Mouse (Mus musculus) embryonic facial prominence, embryonic 15.5 days (tissue): Measurements from ENCODE around the gene Foxn1. TPM values are rescaled to one million over a fixed set of nuclear protein-coding genes. Genes with fewer than 3 reads are reported as not detected.

Source experiments
- ATAC-seq: fragments of 200-750 bp; cut with Nextera tagmentation; 2 replicates; pipeline ENCODE4 v1.8.0; 2017; ENCODE audit warnings: low read depth, moderate TSS enrichment; ENCODE audit not compliant: insufficient number of reproducible peaks, low FRiP score, low TSS enrichment
- H3K27ac ChIP-seq: fragments of 300-500 bp; sonication (generic); replicated peaks from 2 replicates; pipeline ENCODE4 v1.5.1; 2015; ENCODE audit warnings: mild to moderate bottlenecking, inconsistent platforms
- H3K27me3 ChIP-seq: fragments of 300-500 bp; sonication (generic); 2 replicates; pipeline ENCODE4 v1.6.1; 2015; ENCODE audit warnings: inconsistent platforms
- H3K36me3 ChIP-seq: fragments of 300-500 bp; sonication (generic); 2 replicates; pipeline ENCODE4 v1.6.1; 2015; ENCODE audit warnings: mild to moderate bottlenecking, inconsistent platforms
- H3K4me1 ChIP-seq: fragments of 300-500 bp; sonication (generic); 2 replicates; pipeline ENCODE4 v1.6.1; 2015; ENCODE audit warnings: inconsistent platforms
- H3K4me2 ChIP-seq: fragments of 300-500 bp; sonication (generic); replicated peaks from 2 replicates; pipeline ENCODE4 v1.6.1; 2015; ENCODE audit warnings: mild to moderate bottlenecking, inconsistent platforms
- H3K4me3 ChIP-seq: fragments of 300-500 bp; sonication (generic); replicated peaks from 2 replicates; pipeline ENCODE4 v1.5.1; 2015; ENCODE audit warnings: mild to moderate bottlenecking, inconsistent platforms
- H3K9ac ChIP-seq: fragments of 300-500 bp; sonication (generic); 2 replicates; pipeline ENCODE4 v1.6.1; 2015; ENCODE audit warnings: inconsistent platforms
- H3K9me3 ChIP-seq: fragments of 300-500 bp; sonication (generic); replicated peaks from 2 replicates; pipeline ENCODE4 v1.6.1; 2016; ENCODE audit warnings: inconsistent platforms
- WGBS: fragments of 180-500 bp; shearing (Covaris S2); methylation state at CpG from one replicate; pipeline ENCODE4 v1.1.7; 2015; 5-methylcytosine and 5-hydroxymethylcytosine counted together
- polyA plus RNA-seq: library from polyadenylated mRNA; unstranded; fragments of >200 nt; fragmentation: Nextera tagmentation; extraction: Ambion mirVana; gene quantifications from 2 replicates; pipeline ENCODE4 v1.2.1, GENCODE M21; 2015

Gene Foxn1
- polyA plus RNA-seq, 1 experiment from 2014 or later: 4.2 TPM

DNA sequence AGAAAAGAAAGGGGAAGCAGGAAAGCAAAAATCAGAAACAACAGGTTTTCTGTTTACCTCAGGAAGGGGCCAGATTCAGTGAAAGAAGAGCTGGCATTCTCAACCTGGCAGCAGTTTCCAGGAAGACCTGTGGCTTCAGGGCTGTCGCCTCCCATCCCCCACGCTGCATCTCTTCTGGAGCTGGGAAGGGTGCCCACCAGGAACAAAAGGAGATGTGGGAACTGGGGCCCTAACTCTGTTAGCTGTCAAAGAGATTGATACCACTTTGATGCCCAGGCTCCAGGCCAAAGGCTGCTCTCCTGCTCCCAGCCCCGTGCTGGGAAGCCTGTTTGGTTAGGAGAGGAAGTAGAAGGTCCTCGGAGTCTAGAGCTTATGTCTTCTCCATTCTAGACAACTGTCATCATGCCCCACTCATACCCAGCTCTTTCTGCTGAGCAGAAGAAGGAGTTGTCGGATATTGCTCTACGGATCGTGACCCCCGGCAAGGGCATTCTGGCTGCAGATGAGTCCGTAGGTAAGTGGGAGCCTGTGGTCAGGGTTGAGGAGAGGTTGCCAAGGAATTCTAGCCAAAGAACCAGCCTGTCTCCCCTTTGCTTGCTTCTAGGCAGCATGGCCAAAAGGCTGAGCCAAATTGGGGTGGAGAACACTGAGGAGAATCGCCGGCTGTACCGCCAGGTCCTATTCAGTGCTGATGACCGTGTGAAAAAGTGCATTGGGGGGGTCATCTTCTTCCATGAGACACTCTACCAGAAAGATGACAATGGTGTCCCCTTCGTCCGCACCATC lies 62.2 kb downstream of the Foxn1 start:
- 89% methylated on average over 15 of the region's 15 CpGs for WGBS
- no peaks in the 10 kb centered on the region for H3K9me3 ChIP-seq
- H3K27ac ChIP-seq: no peak overlapping the region
- H3K36me3 ChIP-seq: peaks cover 23% of the 10 kb centered on the region
- H3K4me2 ChIP-seq: no peak overlapping the region
- ATAC-seq: no peak
- peaks cover 27% of the 10 kb centered on the region for H3K4me1 ChIP-seq
- no peak overlapping the region for H3K4me3 ChIP-seq
- no peak overlapping the region for H3K9ac ChIP-seq
- H3K27me3 ChIP-seq: no peaks in the 10 kb centered on the region

DNA sequence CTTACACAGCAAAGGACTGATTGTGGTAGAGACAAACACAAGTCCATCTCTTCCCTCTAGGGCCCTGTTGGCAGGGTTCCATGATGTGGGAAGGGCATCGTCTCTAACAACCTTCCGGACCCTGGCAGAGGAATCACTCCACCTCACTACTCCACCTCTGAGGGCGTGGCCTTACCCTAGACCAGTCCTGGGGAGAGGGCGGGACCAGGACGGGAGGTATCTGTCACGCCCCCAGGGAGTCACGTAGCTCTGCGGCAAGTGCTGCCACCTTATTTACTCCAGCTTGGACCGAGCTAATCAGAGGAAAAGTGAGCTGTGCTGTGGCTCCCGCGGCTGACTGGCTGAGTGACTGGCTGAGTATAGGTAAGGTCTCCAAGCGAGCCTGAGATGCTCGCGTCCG lies 63.5 kb downstream of the Foxn1 start, which contains the start of gene Aldoc:
TSS of gene Aldoc (plus strand) at position 109 of the 400 bp plus-strand sequence.
- Histone ChIP-seq H3K9ac (no peak within 1 kb of the TSS), H3K4me3 (peak within 1 kb of the TSS; percentile 29), H3K27ac (peak within 1 kb of the TSS; percentile 58), H3K27me3 (no peaks in the 10 kb centered on the region), H3K36me3 (peaks cover 36% of the 10 kb centered on the region), H3K4me2 (peak within 1 kb of the TSS; percentile 45), H3K4me1 (peaks cover 22% of the 10 kb centered on the region), H3K9me3 (no peaks in the 10 kb centered on the region)
- peak; percentile 93 for ATAC-seq
- WGBS: 6% methylated on average over 15 of the region's 15 CpGs

DNA sequence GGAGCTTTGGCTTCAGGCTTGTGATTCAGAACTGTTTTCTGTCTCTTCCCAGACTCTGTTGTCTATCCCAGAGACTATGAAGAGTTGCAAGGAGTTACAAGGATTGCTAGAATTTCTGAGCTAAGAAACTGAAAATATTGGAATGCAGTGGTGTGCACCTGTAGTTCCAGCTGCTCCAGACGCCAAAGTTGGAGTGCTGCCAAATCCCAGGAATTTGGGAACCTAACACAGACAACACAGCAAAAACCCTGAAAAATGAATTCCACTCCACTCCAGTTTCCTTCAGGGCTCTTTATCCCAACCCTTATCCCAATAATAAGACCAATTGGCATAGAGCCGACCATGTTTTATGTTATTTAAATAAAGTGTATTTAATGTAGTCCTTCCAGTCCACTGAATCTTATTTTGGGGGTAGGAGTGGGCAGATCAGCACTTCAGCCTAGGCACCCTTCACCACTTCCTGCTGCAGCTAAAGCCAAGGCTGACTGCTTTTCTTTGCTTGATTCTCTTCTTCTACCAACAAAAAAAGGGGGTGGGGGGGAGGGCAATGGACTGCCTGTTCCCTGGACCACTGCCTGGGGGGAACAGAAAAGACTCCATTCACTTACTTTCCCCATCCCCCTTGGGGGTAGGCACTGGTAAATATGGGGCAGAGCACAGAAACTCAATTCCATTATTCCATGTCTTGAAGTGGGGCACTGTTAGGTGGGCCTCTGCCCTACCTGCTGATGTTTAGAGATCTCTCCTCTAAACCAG lies 64.1 kb downstream of the Foxn1 start:
- Histone ChIP-seq H3K4me1 (peaks cover 22% of the 10 kb centered on the region), H3K4me2 (peak overlapping the region; percentile 45), H3K4me3 (peak overlapping the region; percentile 29), H3K9ac (no peak overlapping the region), H3K36me3 (peaks cover 43% of the 10 kb centered on the region), H3K27ac (0 out of 2 replicates have a peak overlapping the region, but pooled peaks have one; percentile 58), H3K9me3 (no peaks in the 10 kb centered on the region), H3K27me3 (no peaks in the 10 kb centered on the region)
- WGBS: 22% methylated on average over 2 of the region's 2 CpGs
- 0 out of 2 replicates have a peak, but pooled peaks have one; percentile 8 for ATAC-seq

DNA sequence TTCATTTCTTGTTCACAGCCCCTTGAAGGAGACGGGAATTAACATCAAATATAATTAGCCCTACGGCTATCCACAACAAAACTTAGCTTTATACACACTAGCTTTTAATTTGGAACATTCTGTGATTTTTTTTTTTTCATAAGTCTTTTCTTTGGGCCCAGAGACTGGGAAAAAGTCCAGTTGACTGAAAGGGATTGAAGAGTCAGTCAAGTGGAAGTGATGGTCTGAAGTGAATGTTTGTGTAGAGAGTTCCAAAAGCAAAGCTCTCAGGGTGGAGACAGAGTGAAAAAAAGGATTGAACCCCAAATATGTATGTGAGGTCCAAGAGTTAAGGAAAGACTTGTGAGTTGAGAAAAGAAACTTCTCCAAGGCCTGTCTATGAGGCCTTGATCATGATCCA lies 67.9 kb downstream of the Foxn1 start:
- Histone ChIP-seq H3K4me1 (peaks cover 18% of the 10 kb centered on the region), H3K4me3 (no peak overlapping the region), H3K27ac (no peak overlapping the region), H3K4me2 (no peak overlapping the region), H3K27me3 (no peaks in the 10 kb centered on the region), H3K9me3 (no peaks in the 10 kb centered on the region), H3K9ac (no peak overlapping the region), H3K36me3 (peaks cover 78% of the 10 kb centered on the region)
- ATAC-seq: no peak
- WGBS: 88% methylated on average over 2 of the region's 2 CpGs

DNA sequence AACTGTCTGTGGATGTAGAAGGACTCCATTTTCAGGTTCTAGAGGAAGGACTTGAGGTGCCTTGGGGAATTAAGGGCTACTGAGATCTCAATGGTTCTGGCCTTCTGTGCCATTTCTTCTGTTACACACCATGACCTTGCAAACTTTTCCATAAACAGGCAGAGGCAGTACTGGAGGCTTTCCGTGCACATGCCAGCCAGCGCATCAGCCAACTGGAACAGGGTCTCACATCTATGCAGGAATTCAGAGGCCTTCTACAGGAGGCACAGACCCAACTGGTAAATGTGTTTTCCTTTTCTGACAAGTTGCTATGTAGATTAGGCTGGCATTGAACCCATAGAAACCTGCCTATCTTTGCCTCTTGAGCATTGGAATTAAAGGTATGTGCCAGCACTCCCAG lies 72.7 kb downstream of the Foxn1 start:
- Histone ChIP-seq H3K36me3 (peaks cover 76% of the 10 kb centered on the region), H3K27ac (no peak overlapping the region), H3K4me1 (no peaks in the 10 kb centered on the region), H3K4me3 (no peak overlapping the region), H3K27me3 (no peaks in the 10 kb centered on the region), H3K9me3 (no peaks in the 10 kb centered on the region), H3K4me2 (no peak overlapping the region), H3K9ac (no peak overlapping the region)
- 92% methylated on average over 2 of the region's 2 CpGs for WGBS
- ATAC-seq: no peak

DNA sequence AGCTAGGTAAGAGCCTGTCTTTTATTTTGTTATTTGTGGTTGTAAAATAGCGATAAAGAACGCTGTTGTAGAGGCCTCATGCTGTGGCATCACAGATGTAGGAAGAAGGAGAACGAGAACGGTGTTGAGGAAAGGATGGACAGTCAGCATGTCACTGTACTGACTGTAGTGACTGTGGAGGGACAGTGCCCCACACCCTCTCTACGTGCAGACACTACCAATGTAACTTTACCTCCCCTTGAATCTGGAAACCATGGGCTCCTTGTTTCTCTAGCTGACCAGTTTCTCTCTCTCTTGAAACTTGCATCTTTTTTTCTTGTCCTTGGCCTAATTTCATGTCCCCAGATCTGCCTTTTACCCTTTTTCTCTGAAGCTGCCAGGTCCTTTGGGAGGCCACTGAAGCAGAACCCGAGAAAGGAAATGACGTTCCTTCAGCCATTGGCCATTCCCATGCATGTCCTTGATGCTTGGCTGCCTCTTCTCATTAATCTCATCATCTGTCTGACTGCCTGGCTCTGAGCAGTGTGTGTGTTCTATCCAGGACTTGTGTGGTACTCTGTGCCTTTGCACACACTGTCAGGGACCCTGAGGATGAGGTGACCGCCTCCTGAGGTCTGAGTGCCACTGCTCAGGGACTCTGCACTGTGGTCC lies 75.4 kb downstream of the Foxn1 start:
- WGBS: 92% methylated on average over 8 of the region's 8 CpGs
- Histone ChIP-seq H3K9ac (no peak overlapping the region), H3K9me3 (no peaks in the 10 kb centered on the region), H3K4me1 (no peaks in the 10 kb centered on the region), H3K27me3 (no peaks in the 10 kb centered on the region), H3K36me3 (peaks cover 64% of the 10 kb centered on the region), H3K27ac (no peak overlapping the region), H3K4me2 (no peak overlapping the region), H3K4me3 (no peak overlapping the region)
- ATAC-seq: no peak

Other genes with a start within 250 kb of the Foxn1 start
- 83.1 and 89.3 TPM in 2 replicates for gene Traf4, start 221.0 kb downstream of the Foxn1 start, polyA plus RNA-seq
- gene Nek8, start 209.9 kb downstream of the Foxn1 start, polyA plus RNA-seq: 17.3 and 18.4 TPM in 2 replicates
- 30.3 and 32.8 TPM in 2 replicates for gene Tlcd1, start 209.8 kb downstream of the Foxn1 start, polyA plus RNA-seq
- 1,371 and 1,410 TPM in 2 replicates for gene Rpl23a, start 203.0 kb downstream of the Foxn1 start, polyA plus RNA-seq
- 164 and 171 TPM in 2 replicates for gene Rab34, start 198.1 kb downstream of the Foxn1 start, polyA plus RNA-seq
- 3.1 and 4.7 TPM in 2 replicates for gene Proca1, start 193.2 kb downstream of the Foxn1 start, polyA plus RNA-seq
- 95.5 and 105 TPM in 2 replicates for gene Sdf2, start 140.8 kb downstream of the Foxn1 start, polyA plus RNA-seq
- 27.8 and 28.5 TPM in 2 replicates for gene Supt6, start 140.6 kb downstream of the Foxn1 start, polyA plus RNA-seq
- gene 2610507B11Rik, start 124.8 kb downstream of the Foxn1 start, polyA plus RNA-seq: 63.8 and 74.0 TPM in 2 replicates
- gene BC030499, start 95.7 kb downstream of the Foxn1 start, polyA plus RNA-seq: 0.29 TPM in 2 replicates
- 29.2 and 30.3 TPM in 2 replicates for gene Spag5, start 85.0 kb downstream of the Foxn1 start, polyA plus RNA-seq
- gene Aldoc, start 63.6 kb downstream of the Foxn1 start, polyA plus RNA-seq: 30.1 and 36.8 TPM in 2 replicates
- 78.0 and 84.9 TPM in 2 replicates for gene Pigs, start 58.1 kb downstream of the Foxn1 start, polyA plus RNA-seq
- 46.9 and 54.2 TPM in 2 replicates for gene Unc119, start 43.1 kb downstream of the Foxn1 start, polyA plus RNA-seq
- 0.07 and 0.11 TPM in 2 replicates for gene Slc13a2, start 35.7 kb upstream of the Foxn1 start, polyA plus RNA-seq
- 15.5 and 19.0 TPM in 2 replicates for gene Slc46a1, start 79.1 kb upstream of the Foxn1 start, polyA plus RNA-seq
- gene Sarm1, start 111.2 kb upstream of the Foxn1 start, polyA plus RNA-seq: 2.3 and 2.5 TPM in 2 replicates
- 2.0 and 4.4 TPM in 2 replicates for gene Vtn, start 112.5 kb upstream of the Foxn1 start, polyA plus RNA-seq
- 0.17 TPM in 1 of 2 replicates, not detected in the other for gene Sebox, start 116.9 kb upstream of the Foxn1 start, polyA plus RNA-seq
- 41.5 and 45.1 TPM in 2 replicates for gene Tmem199, start 125.6 kb upstream of the Foxn1 start, polyA plus RNA-seq
- 167 and 170 TPM in 2 replicates for gene Poldip2, start 125.6 kb upstream of the Foxn1 start, polyA plus RNA-seq
- gene Tnfaip1, start 149.8 kb upstream of the Foxn1 start, polyA plus RNA-seq: 79.6 and 80.7 TPM in 2 replicates
- gene Ift20, start 149.8 kb upstream of the Foxn1 start, polyA plus RNA-seq: 187 TPM in 2 replicates
- 73.4 and 73.5 TPM in 2 replicates for gene Tmem97, start 164.2 kb upstream of the Foxn1 start, polyA plus RNA-seq